Mouse (Mus musculus) limb, embryonic 14.5 days (tissue): ENCODE measurements around the gene Rplp2. TPM values are rescaled to one million over a fixed set of nuclear protein-coding genes. Genes with fewer than 3 reads are reported as not detected.

Source experiments
- ATAC-seq: fragments of 200-750 bp; cut with Nextera tagmentation; 2 replicates; pipeline ENCODE4 v1.8.0; 2017; ENCODE audit warnings: low read depth, moderate number of reproducible peaks, moderate TSS enrichment; ENCODE audit not compliant: low FRiP score
- DNase-seq: peaks from one replicate; pipeline ENCODE4 v3.0.0-alpha.2; 2015; ENCODE audit warnings: low spot score
- H3K27ac ChIP-seq: fragments of 300-500 bp; sonication (generic); replicated peaks from 2 replicates; pipeline ENCODE4 v1.5.1; 2014; ENCODE audit warnings: low read depth, mild to moderate bottlenecking, low read length, moderate library complexity, mixed read lengths
- H3K27me3 ChIP-seq: fragments of 300-500 bp; sonication (generic); 2 replicates; pipeline ENCODE4 v1.6.1; 2014; ENCODE audit warnings: low read length, mixed read lengths; ENCODE audit not compliant: control insufficient read depth, insufficient read depth
- H3K36me3 ChIP-seq: fragments of 300-500 bp; sonication (generic); 2 replicates; pipeline ENCODE4 v1.6.1; 2014; ENCODE audit warnings: mild to moderate bottlenecking, low read length, moderate library complexity, mixed read lengths; ENCODE audit not compliant: control insufficient read depth, insufficient read depth
- H3K4me1 ChIP-seq: fragments of 300-500 bp; sonication (generic); 2 replicates; pipeline ENCODE4 v1.6.1; 2014; ENCODE audit warnings: antibody characterized with exemption, low read length, mixed read lengths; ENCODE audit not compliant: control insufficient read depth, insufficient read depth
- H3K4me2 ChIP-seq: fragments of 300-500 bp; sonication (generic); replicated peaks from 2 replicates; pipeline ENCODE4 v1.6.1; 2014; ENCODE audit warnings: low read depth, mild to moderate bottlenecking, low read length, moderate library complexity; ENCODE audit not compliant: severe bottlenecking
- H3K4me3 ChIP-seq: fragments of 300-500 bp; sonication (generic); replicated peaks from 2 replicates; pipeline ENCODE4 v1.5.1; 2014; ENCODE audit warnings: low read length
- H3K9ac ChIP-seq: fragments of 300-500 bp; sonication (generic); 2 replicates; pipeline ENCODE4 v1.6.1; 2014; ENCODE audit warnings: mild to moderate bottlenecking, low read depth, low read length, moderate library complexity; ENCODE audit not compliant: severe bottlenecking
- H3K9me3 ChIP-seq: fragments of 300-500 bp; sonication (generic); 2 replicates; pipeline ENCODE4 v1.6.1; 2016; ENCODE audit warnings: low read length; ENCODE audit not compliant: control insufficient read depth
- POLR2A ChIP-seq: fragments of 200-500 bp; IDR thresholded peaks from 2 replicates; pipeline ENCODE4 v1.8.0; 2012; ENCODE audit warnings: inconsistent platforms, mild to moderate bottlenecking, moderate library complexity, borderline replicate concordance; ENCODE audit not compliant: insufficient read depth, insufficient read length; ENCODE audit errors: extremely low read depth
- WGBS: fragments of 180-500 bp; shearing (Covaris S2); extraction: QIAGEN DNeasy Blood & Tissue Kit; methylation state at CpG from one replicate; pipeline ENCODE4 v1.1.7; 2014; 5-methylcytosine and 5-hydroxymethylcytosine counted together
- polyA plus RNA-seq, 2 experiments: library from polyadenylated mRNA; depleted of rRNA in 1 of 2; stranded (reverse) in 1 of 2; unstranded in 1 of 2; fragments of >200 nt; fragmentation: Nextera tagmentation in 1 of 2; extraction: Ambion mirVana in 1 of 2; gene quantifications; 2 replicates each; pipeline versions ENCODE4 v1.2.1 to v1.2.3; 2012 to 2014

Rplp2 gene
- polyA plus RNA-seq, 2 experiments = 1,364 to 1,375 TPM

GRCm38 (mm10) chr7:141472226-141472625 lies 25.1 kb downstream of the Rplp2 start:
- peaks cover 38% of the 10 kb centered on the region for H3K36me3 ChIP-seq
- H3K9me3 ChIP-seq = no peaks in the 10 kb centered on the region
- H3K27me3 ChIP-seq = no peaks in the 10 kb centered on the region
- H3K27ac ChIP-seq = no peak overlapping the region
- no peak overlapping the region for H3K4me2 ChIP-seq
- H3K4me1 ChIP-seq = peaks cover 46% of the 10 kb centered on the region
- 91% methylated on average over 6 of the region's 6 CpGs for WGBS
- TF ChIP-seq POLR2A = no peak
- no peak for DNase-seq
- ATAC-seq = no peak
- no peak overlapping the region for H3K9ac ChIP-seq
- no peak overlapping the region for H3K4me3 ChIP-seq

GRCm38 (mm10) chr7:141472763-141473162 lies 25.6 kb downstream of the Rplp2 start:
- Histone ChIP-seq H3K4me2 (no peak overlapping the region), H3K9me3 (no peaks in the 10 kb centered on the region), H3K4me3 (no peak overlapping the region), H3K4me1 (peaks cover 51% of the 10 kb centered on the region), H3K27me3 (no peaks in the 10 kb centered on the region), H3K9ac (no peak overlapping the region), H3K27ac (no peak overlapping the region), H3K36me3 (peaks cover 38% of the 10 kb centered on the region)
- no peak for ATAC-seq
- TF ChIP-seq POLR2A = no peak
- no peak for DNase-seq
- WGBS = 87% methylated on average over 6 of the region's 6 CpGs

- Histone ChIP-seq H3K36me3 (peaks cover 36% of the 10 kb centered on the region), H3K27ac (no peak overlapping the region), H3K4me3 (peak overlapping the region; percentile 59), H3K9me3 (no peaks in the 10 kb centered on the region), H3K9ac (peak overlapping the region; percentile 96), H3K27me3 (no peaks in the 10 kb centered on the region), H3K4me1 (peaks cover 41% of the 10 kb centered on the region), H3K4me2 (peak overlapping the region; percentile 91)
- ATAC-seq (no peak), DNase-seq (no peak)
- 4% methylated on average over 5 of the region's 5 CpGs for WGBS
- no peak for TF ChIP-seq POLR2A
Observed at GRCm38 (mm10) chr7:141474160-141474559, 27.0 kb downstream of the Rplp2 start.

GRCm38 (mm10) chr7:141475011-141475804 lies 28.0 kb downstream of the Rplp2 start, which contains the start of the genes Polr2l and Tspan4:
TSS of gene Polr2l (minus strand) at chr7:141475132.
TSS of gene Tspan4 (plus strand) at chr7:141475240.
- peaks cover 26% of the 10 kb centered on the region for H3K36me3 ChIP-seq
- no peak for TF ChIP-seq POLR2A
- peak within 1 kb of the TSS; percentile 91 for H3K4me2 ChIP-seq
- no peaks in the 10 kb centered on the region for H3K9me3 ChIP-seq
- peak within 1 kb of the TSS; percentile 92 for H3K27ac ChIP-seq
- DNase-seq = peak; percentile 86
- peak within 1 kb of the TSS; percentile 96 for H3K9ac ChIP-seq
- under 1% methylated on average over 61 of the region's 87 CpGs for WGBS
- H3K27me3 ChIP-seq = no peaks in the 10 kb centered on the region
- peak; percentile 75 for ATAC-seq
- peak within 1 kb of the TSS; percentile 59 for H3K4me3 ChIP-seq
- H3K4me1 ChIP-seq = peaks cover 37% of the 10 kb centered on the region

- peak overlapping the region; percentile 96 for H3K9ac ChIP-seq
- ATAC-seq (no peak), DNase-seq (no peak)
- H3K27me3 ChIP-seq = no peaks in the 10 kb centered on the region
- no peaks in the 10 kb centered on the region for H3K9me3 ChIP-seq
- H3K27ac ChIP-seq = peak overlapping the region; percentile 92
- peaks cover 38% of the 10 kb centered on the region for H3K4me1 ChIP-seq
- peak overlapping the region; percentile 91 for H3K4me2 ChIP-seq
- peak overlapping the region; percentile 59 for H3K4me3 ChIP-seq
- peaks cover 20% of the 10 kb centered on the region for H3K36me3 ChIP-seq
- 3% methylated on average over 10 of the region's 12 CpGs for WGBS
- TF ChIP-seq POLR2A = no peak
Observed at GRCm38 (mm10) chr7:141475805-141476158, 28.6 kb downstream of the Rplp2 start.
